Mouse (Mus musculus) midbrain, postnatal 0 days (tissue): ENCODE measurements around the gene Gosr1. TPM values are rescaled to one million over a fixed set of nuclear protein-coding genes. Genes with fewer than 3 reads are reported as not detected.

Source experiments
- ATAC-seq: fragments of 200-750 bp; cut with Nextera tagmentation; 2 replicates; pipeline ENCODE4 v1.8.0; 2017; ENCODE audit warnings: moderate number of reproducible peaks, mild to moderate bottlenecking, moderate TSS enrichment, moderate library complexity; ENCODE audit not compliant: low FRiP score
- DNase-seq: peaks from one replicate; pipeline ENCODE4 v3.0.0-alpha.2; 2015; ENCODE audit warnings: low spot score
- H3K27ac ChIP-seq: fragments of 300-500 bp; sonication (generic); 2 replicates; pipeline ENCODE4 v1.5.1; 2014; ENCODE audit warnings: low read depth, mild to moderate bottlenecking, low read length, mixed read lengths
- H3K27me3 ChIP-seq: fragments of 300-500 bp; sonication (generic); 2 replicates; pipeline ENCODE4 v1.6.1; 2014; ENCODE audit warnings: low read length, control low read depth, mixed read lengths; ENCODE audit not compliant: insufficient read depth
- H3K36me3 ChIP-seq: fragments of 300-500 bp; sonication (generic); 2 replicates; pipeline ENCODE4 v1.6.1; 2014; ENCODE audit warnings: low read length, control low read depth, mixed read lengths; ENCODE audit not compliant: insufficient read depth
- H3K4me1 ChIP-seq: fragments of 300-500 bp; sonication (generic); 2 replicates; pipeline ENCODE4 v1.6.1; 2014; ENCODE audit warnings: mild to moderate bottlenecking, control low read depth, antibody characterized with exemption, low read length, mixed read lengths; ENCODE audit not compliant: insufficient read depth
- H3K4me2 ChIP-seq: fragments of 300-500 bp; sonication (generic); 2 replicates; pipeline ENCODE4 v1.6.1; 2014; ENCODE audit warnings: low read depth, mild to moderate bottlenecking, low read length, mixed read lengths; ENCODE audit not compliant: poor library complexity, severe bottlenecking
- H3K4me3 ChIP-seq: fragments of 300-500 bp; sonication (generic); 2 replicates; pipeline ENCODE4 v1.5.1; 2014; ENCODE audit warnings: low read depth, mild to moderate bottlenecking, low read length, moderate library complexity
- H3K9ac ChIP-seq: fragments of 300-500 bp; sonication (generic); replicated peaks from 2 replicates; pipeline ENCODE4 v1.6.1; 2014; ENCODE audit warnings: mild to moderate bottlenecking, low read length, moderate library complexity, mixed read lengths; ENCODE audit not compliant: poor library complexity, severe bottlenecking
- H3K9me3 ChIP-seq: fragments of 300-500 bp; sonication (generic); 2 replicates; pipeline ENCODE4 v1.6.1; 2016; ENCODE audit warnings: low read length, control low read depth
- CTCF ChIP-seq: IDR thresholded peaks from 2 replicates; pipeline ENCODE4 v1.5.1; 2016; ENCODE audit warnings: antibody characterized with exemption, mild to moderate bottlenecking
- WGBS: fragments of 180-500 bp; shearing (Covaris S2); extraction: QIAGEN DNeasy Blood & Tissue Kit; methylation state at CpG from one replicate; pipeline ENCODE4 v1.1.7; 2014; 5-methylcytosine and 5-hydroxymethylcytosine counted together
- polyA plus RNA-seq: library from polyadenylated mRNA; unstranded; fragments of >200 nt; fragmentation: Nextera tagmentation; extraction: Ambion mirVana; gene quantifications from 2 replicates; pipeline ENCODE4 v1.2.1, GENCODE M21; 2015
- total RNA-seq: library from RNA; depleted of rRNA; stranded (reverse); fragments of >200 nt; gene quantifications from 2 replicates; pipeline ENCODE4 v1.2.3, GENCODE M21; 2014

Gene Gosr1
- total and polyA plus RNA-seq, 2 experiments from 2014 or later, result 23.4 to 30.3 TPM

- Histone ChIP-seq H3K9ac (no peak overlapping the region), H3K4me1 (no peaks in the 10 kb centered on the region), H3K27me3 (no peaks in the 10 kb centered on the region), H3K36me3 (peaks cover 27% of the 10 kb centered on the region), H3K4me3 (no peak overlapping the region), H3K27ac (no peak overlapping the region), H3K4me2 (no peak overlapping the region), H3K9me3 (no peaks in the 10 kb centered on the region)
- peak; percentile 88 for TF ChIP-seq CTCF
- DNase-seq, result peak; percentile 72
- no peak for ATAC-seq
- WGBS, result 98% methylated on average over 1 of the region's 1 CpGs
Observed at GRCm38 (mm10) chr11:76789252-76789651, 25.9 kb upstream of the Gosr1 start.

GRCm38 (mm10) chr11:76775533-76775932 is 12.2 kb upstream of the Gosr1 start:
- peaks cover 12% of the 10 kb centered on the region for H3K36me3 ChIP-seq
- H3K4me3 ChIP-seq, result no peak overlapping the region
- no peak for TF ChIP-seq CTCF
- DNase-seq, result no peak
- ATAC-seq, result no peak
- H3K9me3 ChIP-seq, result no peaks in the 10 kb centered on the region
- no peaks in the 10 kb centered on the region for H3K4me1 ChIP-seq
- WGBS, result 86% methylated on average over 8 of the region's 8 CpGs
- no peak overlapping the region for H3K4me2 ChIP-seq
- no peaks in the 10 kb centered on the region for H3K27me3 ChIP-seq
- no peak overlapping the region for H3K9ac ChIP-seq
- no peak overlapping the region for H3K27ac ChIP-seq

- ATAC-seq (no peak), DNase-seq (no peak)
- H3K9ac ChIP-seq, result no peak overlapping the region
- no peak overlapping the region for H3K4me2 ChIP-seq
- 74% methylated on average over 3 of the region's 3 CpGs for WGBS
- no peaks in the 10 kb centered on the region for H3K9me3 ChIP-seq
- no peak for TF ChIP-seq CTCF
- no peak overlapping the region for H3K27ac ChIP-seq
- no peaks in the 10 kb centered on the region for H3K4me1 ChIP-seq
- H3K36me3 ChIP-seq, result peaks cover 3% of the 10 kb centered on the region; the same call in 1 of the 2 replicates
- no peaks in the 10 kb centered on the region for H3K27me3 ChIP-seq
- H3K4me3 ChIP-seq, result no peak overlapping the region
Observed at GRCm38 (mm10) chr11:76773811-76774210, 10.4 kb upstream of the Gosr1 start.

GRCm38 (mm10) chr11:76770566-76770965 is 7.2 kb upstream of the Gosr1 start:
- Histone ChIP-seq H3K4me2 (no peak overlapping the region), H3K9me3 (no peaks in the 10 kb centered on the region), H3K36me3 (no peaks in the 10 kb centered on the region), H3K4me3 (no peak overlapping the region), H3K27ac (no peak overlapping the region), H3K4me1 (no peaks in the 10 kb centered on the region), H3K9ac (no peak overlapping the region), H3K27me3 (no peaks in the 10 kb centered on the region)
- no peak for DNase-seq
- TF ChIP-seq CTCF, result no peak
- 91% methylated on average over 5 of the region's 5 CpGs for WGBS
- no peak for ATAC-seq

GRCm38 (mm10) chr11:76763741-76764122 is 353 bp upstream of the Gosr1 start:
- Histone ChIP-seq H3K27me3 (no peaks in the 10 kb centered on the region), H3K36me3 (peaks cover 2% of the 10 kb centered on the region; the same call in 1 of the 2 replicates), H3K4me3 (peak overlapping the region; percentile 92; the same call in 1 of the 2 replicates), H3K9ac (0 out of 2 replicates have a peak overlapping the region, but pooled peaks have one; percentile 33), H3K27ac (no peak overlapping the region), H3K4me1 (no peaks in the 10 kb centered on the region), H3K9me3 (no peaks in the 10 kb centered on the region), H3K4me2 (peak overlapping the region; percentile 34; the same call in 1 of the 2 replicates)
- no peak; the same call in 1 of the 2 replicates for ATAC-seq
- no peak for DNase-seq
- TF ChIP-seq CTCF, result no peak
- 5% methylated on average over 4 of the region's 4 CpGs for WGBS

GRCm38 (mm10) chr11:76752276-76752675 is 11.1 kb downstream of the Gosr1 start:
- WGBS, result 96% methylated on average over 3 of the region's 3 CpGs
- no peak for TF ChIP-seq CTCF
- Histone ChIP-seq H3K9me3 (no peaks in the 10 kb centered on the region), H3K4me1 (no peaks in the 10 kb centered on the region), H3K36me3 (peaks cover 52% of the 10 kb centered on the region), H3K4me3 (no peak overlapping the region), H3K27me3 (no peaks in the 10 kb centered on the region), H3K27ac (no peak overlapping the region), H3K4me2 (no peak overlapping the region), H3K9ac (no peak overlapping the region)
- no peak for DNase-seq
- no peak for ATAC-seq
